Mouse (Mus musculus) gastrocnemius, postnatal 10 days (tissue): ENCODE data around the gene Pecam1. TPM values are rescaled to one million over a fixed set of nuclear protein-coding genes. Genes with fewer than 3 reads are reported as not detected.
"Not testable (repeated sequence)": the region's sequence is repeated elsewhere in the genome, so short reads cannot be mapped to it uniquely, and the experiment has no call there.

Experiments
- DNase-seq: peaks from one replicate; pipeline ENCODE4 v3.0.0; 2021; ENCODE audit warnings: mixed read lengths
- total RNA-seq, 2 experiments: library from RNA; stranded (reverse); gene quantifications; 2 replicates each; pipeline ENCODE4 v1.2.3; 2021

The Pecam1 gene
- total RNA-seq, 2 experiments from 2014 or later, result 104 to 118 TPM

DNA sequence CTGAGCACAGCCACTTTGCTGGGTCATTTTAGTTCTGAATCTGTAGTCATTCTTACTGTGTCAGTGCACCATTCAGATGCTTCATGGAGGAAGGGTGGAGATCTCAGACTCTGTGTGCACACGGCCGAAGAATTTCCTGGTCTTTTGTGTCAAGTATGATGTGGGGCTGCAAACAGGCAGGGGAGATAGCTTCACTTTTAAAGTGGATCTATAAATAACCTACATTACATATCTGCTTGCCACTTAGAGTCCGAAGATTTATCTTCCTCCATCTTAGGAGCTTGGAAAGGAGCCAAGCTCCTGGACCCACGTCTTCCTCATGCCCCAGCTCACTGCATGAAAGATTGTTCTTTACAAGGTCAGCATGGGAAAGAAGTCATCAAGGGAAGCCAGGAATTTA, 19.7 kb downstream of the Pecam1 start:
- no peak for DNase-seq

DNA sequence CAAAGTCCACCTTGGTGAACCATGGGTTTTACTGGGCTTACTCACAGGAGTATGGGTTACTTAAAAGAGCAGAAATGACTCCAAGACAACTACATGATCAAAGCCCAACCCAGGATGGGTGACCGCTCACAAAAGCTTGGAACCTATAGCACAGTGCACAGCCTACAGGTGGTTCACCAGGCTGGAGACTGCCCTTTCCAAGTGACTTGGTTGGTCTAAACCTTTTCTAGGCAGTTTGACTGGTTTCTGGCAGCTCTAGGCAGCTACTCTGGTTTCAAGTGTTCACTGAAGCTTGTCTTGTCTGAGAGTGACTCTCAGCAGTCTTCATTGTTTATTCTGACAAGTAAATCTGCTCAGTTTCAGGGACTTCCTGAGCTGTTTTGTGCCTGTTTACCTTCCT, 20.8 kb downstream of the Pecam1 start:
- no peak for DNase-seq

DNA sequence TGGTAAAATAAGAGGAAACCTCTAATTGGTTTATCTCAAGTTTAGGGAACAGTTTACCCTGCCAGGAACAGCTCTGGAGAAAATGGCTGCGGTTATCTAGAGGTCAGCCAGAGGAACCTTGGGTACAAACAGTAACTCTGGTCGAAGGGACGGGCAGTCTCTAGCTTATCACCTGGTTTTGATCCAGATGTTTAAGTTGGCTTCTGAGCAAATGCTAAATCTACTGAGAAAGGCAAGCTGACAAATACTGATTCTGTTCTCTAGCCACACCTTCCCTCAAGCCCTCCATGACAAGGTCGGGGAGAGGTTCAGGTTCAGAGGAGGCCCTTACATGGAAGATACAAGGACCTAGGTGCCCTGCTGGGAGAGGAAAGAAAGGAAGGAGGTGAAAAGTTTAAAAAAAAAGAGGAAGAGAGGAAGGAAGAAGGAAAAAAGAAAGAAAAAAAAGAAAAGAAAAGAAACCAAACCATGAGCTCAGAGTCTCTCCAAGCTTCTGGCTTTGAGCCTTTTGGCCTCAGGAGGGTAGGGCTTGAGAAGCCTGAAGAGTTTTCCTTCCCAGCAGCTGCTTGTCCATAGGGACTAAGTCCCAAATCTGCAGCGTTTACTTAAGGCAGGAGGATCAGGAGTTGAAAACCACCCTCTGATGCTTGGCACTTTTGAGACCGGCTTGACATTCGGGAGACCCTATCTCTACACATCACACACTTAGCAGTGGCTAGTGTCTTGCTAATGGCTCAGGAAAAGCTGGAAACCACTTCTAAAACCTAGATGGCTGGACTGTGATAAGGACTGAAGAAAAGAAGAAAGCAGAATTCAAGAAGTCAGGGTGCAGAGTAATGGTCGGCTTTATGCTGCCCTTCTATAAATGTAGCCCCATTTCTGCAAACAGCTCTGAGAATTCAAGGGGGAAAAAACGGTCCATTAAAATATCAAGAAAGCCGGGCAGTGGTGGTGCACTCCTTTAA, 21.7 kb downstream of the Pecam1 start:
- no peak for DNase-seq

DNA sequence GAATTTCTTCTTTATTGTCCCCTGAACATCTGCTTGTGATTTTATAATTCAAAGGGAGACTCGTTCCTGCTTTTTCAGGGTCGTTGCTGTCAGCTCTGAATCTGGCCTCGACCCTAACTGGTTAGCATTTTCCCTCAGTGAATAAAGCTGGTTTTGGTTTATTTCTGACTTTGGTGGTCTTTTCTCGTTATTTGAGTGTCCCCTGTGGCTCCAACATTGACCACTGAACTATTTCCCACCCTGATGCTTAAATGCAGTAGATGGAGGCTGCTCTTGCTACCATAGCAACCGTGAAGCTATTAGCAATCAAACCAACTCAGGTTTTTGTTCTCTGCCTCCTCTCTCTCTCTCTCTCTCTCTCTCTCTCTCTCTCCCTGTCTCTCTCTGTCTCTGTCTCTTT, 22.5 kb downstream of the Pecam1 start:
- DNase-seq, result no peak

DNA sequence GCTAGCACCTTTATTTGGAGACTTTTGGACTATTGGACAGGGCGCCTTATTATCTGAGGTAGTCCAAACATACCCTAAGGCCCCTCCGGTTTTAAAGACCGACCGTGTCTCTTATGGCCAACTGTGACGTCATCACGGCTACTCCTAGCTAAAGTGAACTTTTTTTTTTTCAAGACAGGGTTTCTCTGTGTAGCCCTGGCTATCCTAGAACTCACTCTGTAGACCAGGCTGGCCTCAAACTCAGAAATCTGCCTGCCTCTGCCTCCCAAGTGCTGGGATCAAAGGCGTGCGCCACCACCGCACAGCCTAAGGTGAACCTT, 25.6 kb downstream of the Pecam1 start:
- not testable (repeated sequence) for DNase-seq

DNA sequence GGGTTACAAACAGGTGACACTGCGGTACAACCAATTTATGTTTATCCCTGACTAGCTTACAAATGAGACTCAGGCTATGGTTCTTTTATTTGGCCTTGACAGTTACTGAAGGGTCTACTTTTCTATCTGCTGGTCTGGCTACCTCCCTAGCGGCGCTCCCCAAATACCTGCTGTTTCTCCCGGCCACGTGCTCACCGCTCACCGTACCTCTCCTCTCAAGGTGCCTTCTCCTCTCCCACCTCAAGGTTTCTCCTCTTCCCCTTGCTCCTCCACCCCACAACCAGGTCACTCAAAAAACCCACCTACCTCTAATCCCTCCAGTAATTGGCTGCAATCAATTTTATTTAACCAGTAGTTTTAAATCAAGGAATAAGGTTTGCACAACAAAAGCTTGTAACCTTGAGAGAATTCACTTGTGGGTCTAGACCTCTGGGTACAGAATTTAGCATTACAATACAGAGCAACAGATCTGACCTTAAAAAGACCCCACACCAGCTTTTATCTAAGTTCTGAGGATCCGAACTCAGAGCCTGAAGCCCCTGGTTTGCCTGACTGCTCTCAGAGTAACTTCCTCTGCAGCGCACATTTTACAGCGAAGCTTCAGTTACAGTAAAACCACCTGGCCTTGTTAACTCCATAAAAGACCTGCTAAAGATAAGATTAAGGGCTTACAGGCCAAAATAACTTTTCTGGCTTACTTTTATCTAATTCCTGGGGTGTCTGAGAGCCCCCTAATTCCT, 26.1 kb downstream of the Pecam1 start:
- DNase-seq, result no peak

DNA sequence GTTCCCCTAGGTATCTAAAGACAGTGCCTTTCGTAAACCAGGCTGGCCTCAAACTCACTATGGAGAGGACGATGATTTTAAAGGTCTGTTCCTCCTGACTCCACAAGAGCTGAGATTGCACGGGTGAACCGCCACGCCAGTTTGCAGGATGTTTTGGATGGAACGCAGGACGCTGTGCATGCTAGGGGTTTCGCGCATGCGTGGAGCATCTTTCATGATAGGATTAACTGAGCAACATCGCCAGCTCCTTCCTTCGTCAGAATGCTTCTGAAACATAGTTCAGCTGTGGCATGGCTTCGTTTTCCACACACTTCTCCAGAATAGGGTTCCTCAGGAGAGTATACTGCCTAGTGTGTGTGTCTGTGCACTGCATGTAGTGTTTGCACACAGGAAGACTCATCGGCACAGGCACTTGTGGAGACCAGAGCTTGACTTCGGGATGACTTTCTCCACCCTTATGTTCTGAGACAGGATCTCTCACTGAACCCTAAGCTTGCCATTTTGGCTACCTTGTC, 26.8 kb downstream of the Pecam1 start:
- no peak for DNase-seq

DNA sequence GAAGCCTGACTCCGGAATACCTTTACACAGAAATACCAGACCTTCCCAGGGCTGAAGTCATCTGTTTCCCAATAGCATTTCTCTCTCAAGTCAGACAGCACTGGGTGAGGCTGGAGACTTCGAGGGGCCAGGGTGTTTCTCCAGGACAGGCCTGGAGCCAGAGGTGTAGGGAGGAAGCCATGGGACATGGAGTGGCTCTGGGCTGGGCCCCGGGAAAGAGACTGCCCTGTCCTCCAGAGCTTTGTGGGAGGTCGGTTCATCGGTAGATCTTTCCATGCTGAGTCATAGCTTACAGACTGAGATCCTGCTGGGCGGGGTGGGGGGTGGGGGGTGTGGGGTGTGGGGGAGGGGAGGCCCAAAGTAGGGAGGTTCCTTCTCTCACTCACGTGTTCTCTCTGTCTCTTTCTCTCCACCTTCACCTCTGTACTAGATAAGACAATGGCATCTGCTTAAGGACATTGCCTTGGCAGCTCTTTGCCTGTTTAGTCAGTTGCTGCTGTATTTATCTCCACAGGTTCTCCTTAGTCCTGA, 27.5 kb downstream of the Pecam1 start:
- no peak for DNase-seq

DNA sequence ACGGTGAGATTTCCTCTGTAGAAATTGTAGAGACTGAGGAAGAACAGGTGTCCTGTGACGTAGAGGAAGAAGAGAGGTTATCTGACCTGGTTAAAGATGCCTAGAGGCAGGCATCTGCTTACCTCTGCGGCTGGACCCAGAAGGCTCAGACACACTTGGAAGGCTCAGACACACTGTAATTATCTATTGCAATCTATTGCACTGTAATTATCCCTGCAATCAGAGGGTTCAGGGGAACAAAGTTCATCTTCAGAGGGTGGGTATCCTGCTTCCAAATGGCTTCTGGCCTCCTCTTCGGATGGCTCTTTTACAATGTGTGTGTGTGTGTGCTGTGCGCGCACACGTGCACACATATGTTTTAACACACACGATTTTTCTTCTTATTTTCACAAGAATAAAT, 30.0 kb downstream of the Pecam1 start:
- no peak for DNase-seq

DNA sequence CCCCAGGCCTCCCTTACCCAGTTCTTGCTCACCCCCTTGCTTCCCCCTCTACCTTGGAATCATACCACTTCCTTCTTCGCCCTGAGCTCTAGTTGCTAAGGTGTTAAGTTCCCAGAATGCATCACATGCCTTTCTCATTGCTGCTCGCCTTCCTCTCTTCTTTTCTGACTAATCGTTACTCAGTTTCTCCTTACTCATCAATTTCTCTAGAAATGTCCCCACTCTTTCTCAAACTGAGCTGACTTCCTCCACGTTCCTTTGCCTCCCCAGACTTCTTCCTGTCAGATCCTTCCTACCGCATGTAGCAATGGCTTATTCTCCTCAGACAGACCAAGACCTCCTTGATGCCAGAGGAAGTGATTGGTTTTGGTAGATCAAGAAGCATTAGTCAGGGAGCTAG, 33.9 kb downstream of the Pecam1 start:
- DNase-seq, result no peak

DNA sequence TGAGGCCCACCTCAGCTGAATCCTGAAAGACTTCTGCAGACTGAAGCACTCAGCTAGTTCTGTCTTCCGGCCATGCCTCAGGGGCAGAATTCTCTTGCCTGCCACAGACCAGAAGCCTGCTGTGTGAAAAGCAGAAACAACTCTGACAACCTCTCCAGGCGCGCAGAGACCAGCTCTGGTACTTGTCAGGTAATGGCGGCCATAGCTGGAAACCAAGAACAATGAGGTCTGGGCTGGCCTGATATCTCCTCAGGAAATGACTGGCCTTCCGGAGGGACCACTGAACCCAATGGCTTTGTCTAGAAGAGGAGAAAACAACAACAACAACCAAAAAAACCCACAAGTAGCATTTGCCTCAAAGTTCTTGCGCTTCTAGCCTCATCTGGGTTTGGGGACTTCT, 35.4 kb downstream of the Pecam1 start:
- DNase-seq, result no peak

DNA sequence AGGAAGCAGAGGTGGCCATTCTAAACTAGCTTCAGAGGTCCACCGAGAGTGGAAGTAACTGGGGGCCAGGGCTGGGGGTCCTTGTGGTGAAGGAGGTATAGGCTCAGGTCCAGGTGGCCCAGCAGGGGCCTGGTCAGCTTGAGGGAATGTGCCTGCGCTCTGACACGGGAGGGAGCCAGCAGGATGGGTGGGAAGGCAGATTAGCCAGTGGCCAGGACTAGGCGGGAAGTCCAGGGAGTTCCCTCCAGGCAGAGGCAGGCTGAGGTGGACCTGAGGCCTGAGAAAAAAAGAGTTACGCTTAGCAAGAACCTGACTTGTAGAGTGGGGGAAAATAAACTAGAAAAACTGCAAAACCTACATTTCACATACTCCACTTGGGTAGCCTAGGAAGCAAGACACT, 39.6 kb downstream of the Pecam1 start:
- DNase-seq, result no peak

DNA sequence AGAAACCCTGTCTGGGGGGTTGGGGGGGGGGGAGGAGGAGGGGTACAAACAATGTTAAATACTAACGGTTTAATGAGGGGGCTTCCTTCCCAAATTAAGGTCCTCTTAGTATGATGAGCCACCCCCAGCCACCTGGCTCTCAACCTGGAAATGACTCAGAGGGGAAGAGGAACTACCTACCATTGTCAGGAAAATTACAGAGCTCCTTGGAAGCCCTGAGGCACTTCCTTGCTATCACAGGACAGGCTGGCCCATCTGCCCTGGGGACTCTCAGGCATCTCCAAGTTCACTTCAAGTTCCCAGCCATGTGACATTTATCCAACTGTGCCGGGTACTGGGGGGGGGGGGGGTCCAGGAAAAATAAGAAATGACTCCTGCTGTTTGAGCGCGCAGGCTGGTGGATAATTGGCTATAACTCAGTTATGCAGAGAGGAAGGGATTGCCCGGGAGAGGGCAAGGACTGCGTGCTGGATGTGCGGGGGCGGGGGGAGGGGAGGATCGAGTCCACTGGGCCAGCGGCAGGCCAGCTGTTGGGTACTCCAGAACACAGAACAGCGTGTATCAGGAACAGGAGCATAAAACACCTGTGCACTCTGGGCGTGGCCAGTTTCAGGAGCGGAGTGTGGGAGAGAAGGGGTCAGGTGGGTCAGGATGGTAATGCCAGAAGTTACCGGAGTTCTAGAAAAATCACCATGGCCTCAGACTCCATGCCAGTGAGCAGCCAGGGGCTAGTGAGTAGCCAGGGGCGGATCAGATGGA, 41.0 kb downstream of the Pecam1 start:
- DNase-seq, result no peak

DNA sequence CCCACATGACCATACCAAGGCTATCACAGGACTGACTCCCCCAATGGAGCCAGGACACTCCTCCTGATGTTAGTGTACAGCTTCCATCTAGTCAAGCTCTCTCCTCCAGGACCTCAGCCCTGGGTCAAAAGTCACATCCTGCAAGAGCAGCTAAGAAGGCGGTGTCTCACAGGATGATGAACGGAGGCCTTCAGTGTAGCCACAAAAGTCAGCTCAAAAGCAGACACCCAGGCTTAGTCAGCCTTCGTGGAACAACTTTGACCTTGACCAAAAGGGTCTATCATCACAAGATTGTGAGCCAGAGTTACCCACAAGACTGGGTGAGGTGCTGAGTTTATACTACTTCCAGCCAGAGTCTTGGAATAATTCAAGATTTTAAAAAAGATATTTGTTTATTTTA, 42.6 kb downstream of the Pecam1 start:
- DNase-seq, result no peak

DNA sequence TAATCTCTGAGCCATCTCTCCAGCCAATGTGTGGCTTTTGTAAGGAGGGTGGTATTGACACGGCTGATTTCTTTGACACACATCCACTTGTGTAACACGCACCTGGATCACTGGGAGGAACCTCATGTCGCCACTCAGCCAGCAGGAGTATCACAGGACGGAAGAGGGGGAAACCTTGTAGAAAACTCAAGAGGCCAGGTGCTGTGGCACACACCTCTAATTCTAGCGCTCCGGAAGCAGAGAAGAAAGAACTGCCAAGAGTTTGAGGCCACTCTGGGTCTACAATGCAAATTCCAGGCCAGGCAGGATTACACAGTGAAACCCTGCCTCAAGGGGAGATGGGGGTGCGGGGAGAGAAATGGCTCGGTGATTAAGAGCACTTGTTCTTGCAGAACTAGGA, 43.3 kb downstream of the Pecam1 start:
- DNase-seq, result no peak

DNA sequence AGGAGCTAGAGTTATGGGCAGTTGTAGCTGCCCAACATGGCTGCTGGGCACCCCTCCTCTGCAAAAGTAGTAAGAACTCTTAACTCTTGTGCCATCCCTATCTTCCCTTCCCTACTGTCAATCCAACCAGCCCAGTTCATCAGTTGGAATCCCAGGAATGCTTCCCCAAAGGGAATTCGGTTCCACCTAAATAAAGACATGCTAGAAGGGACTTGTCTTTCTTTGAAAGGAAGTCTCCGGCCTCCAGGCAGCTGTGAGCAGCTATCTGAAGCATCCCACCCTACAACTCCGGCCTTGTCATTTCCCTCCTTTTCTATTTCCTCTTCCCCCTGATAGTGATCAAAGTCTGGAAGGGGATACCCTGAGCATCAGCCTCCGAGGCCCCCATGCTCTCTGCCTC, 44.2 kb downstream of the Pecam1 start:
- DNase-seq, result no peak

DNA sequence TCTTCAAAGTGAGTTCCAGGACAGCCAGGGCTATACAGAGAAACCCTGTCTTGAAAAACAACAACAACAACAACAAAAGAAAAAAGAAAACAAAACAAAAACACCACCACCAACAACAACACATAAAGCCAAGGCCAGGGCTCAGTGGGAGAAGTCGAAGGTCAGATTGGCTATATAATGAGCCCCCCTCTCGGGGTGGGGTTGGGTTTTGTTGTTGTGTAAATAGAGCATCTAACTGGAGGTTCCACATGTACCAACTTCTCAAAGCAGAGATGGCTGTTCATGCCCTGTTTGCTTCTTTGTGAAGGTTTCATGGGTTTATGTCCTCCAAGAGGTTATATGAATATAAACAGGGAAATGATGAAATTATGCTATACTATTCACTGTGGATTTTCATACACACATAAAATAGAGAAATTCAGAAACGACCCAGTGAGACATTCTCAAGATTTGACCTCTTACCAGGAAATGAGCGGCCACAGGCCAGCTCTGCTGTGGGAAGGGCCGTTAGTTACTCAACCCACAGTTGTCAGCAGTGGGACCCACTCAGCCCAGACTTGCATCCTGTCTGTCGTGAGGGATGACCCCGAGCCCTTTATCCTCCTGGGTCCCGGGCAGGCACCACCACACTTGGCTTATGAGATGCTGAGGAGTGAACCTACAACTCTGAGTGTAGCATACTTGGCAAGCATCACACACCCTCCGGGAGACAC, 45.9 kb downstream of the Pecam1 start:
- no peak for DNase-seq

DNA sequence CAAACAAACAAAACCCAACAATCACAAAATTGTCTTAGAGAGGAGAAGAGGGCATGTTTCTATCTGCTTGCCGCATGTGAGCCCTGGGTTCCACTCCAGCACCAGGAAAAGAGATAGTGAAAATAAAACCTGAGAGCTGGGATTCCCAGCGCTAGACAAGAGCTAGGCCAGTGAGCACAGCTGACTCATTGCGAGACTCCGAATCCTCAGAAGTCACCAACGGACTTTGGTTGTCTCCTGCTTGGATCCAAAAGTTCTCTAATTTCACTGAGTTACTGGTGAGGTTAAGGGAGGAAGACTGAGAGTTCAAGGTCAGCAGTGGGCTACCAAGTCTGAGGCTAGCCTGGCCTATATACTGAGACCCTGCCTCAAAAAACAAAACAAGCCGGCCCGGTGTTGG, 46.5 kb downstream of the Pecam1 start:
- DNase-seq, result no peak

DNA sequence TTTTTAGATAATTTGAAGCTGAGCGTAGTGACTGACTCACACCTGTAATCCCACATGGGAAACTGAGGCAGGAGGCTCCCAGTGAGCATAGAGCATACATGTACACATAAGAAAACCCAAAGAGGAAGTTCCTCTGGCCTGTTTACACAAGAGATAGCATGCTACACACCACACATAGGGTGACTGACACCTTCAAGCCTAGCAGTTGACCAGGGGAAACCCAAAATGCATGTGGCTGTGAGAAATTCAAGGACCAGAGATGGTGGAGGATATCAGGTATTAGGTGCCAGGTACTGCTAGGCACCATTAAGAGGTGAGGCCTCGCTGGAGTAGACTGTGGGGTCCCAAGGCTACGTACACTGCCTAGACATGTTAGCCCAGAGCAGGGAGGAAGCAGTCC, 47.8 kb downstream of the Pecam1 start:
- no peak for DNase-seq

DNA sequence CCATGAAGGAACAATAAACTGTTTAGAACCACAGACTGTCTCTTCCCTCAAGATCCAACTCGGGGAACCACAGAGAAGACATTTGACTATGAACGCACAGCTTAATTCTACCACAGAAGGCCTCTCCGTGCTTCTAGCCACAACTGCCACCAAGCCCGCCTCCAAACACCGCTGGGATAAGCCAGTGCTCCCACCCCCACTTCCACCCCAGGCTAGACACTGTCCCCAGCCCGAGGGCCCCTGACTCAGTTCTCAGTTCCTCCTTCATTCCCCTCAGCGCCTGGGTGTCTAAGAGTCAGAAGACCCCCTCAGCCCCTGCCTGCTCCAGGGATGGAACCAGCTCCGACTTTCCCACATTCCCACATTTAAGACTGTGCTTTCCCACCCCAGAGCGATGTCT, 48.8 kb downstream of the Pecam1 start:
- no peak for DNase-seq

DNA sequence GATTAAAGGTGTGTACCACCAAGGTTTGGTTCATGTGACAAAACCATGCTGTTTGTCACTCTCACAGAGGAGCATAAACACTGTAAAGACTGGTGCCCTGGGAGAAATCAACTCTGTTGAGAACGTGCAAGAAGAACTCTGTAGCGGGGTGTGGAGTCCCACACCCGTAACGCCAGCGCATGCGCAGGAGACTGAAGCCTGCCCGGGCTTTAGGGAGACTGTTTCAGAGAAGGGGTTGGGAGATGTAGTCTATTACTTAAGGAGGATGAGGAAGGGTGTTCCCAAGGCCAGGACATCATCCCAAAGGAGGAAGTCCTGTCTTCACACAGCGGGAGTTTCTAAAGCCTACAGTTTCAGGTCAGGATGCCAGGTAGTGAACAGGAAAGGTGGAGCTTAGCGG, 51.3 kb downstream of the Pecam1 start:
- no peak for DNase-seq

DNA sequence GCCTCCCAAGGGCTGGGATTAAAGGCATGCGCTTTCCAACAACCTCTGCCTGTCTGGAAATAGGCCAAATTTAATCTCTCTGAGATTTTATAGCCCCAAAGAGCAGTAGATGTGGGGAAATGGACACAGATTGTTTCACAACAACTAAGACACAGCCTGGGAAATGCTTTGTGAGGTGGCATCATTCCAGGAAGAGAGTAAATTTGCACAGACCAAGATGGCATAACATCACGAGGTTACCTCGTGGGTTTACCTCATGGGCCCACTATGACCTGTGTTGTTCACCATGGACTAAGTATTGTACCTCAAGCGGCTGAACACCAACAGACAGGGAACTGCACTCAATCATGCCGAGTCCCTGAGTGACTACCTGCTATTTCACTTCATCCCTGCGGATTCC, 52.1 kb downstream of the Pecam1 start:
- no peak for DNase-seq
